Mouse (Mus musculus) cerebellum, postnatal 25 days (tissue): ENCODE results near the gene Gm20662.

Source experiments
- DNase-seq, 2 experiments: peaks; one replicate each; pipeline ENCODE4 v3.0.0; 2021; ENCODE audit warnings: mixed read lengths in 2 of 2

The Gm20662 gene

GRCm38 (mm10) chr9:108054331-108055040 is 58.3 kb downstream of the Gm20662 start:
- peak in 1 of 2 experiments; percentile 27 for DNase-seq

- no peak for DNase-seq
Observed at GRCm38 (mm10) chr9:108055061-108055460, 58.9 kb downstream of the Gm20662 start.

- DNase-seq: peak in 1 of 2 experiments; percentile 11
Observed at GRCm38 (mm10) chr9:108055661-108056237, 59.6 kb downstream of the Gm20662 start.

- DNase-seq: peak; percentile 13 to 20
Observed at GRCm38 (mm10) chr9:108056361-108057261, 60.5 kb downstream of the Gm20662 start.

- DNase-seq: peak in 1 of 2 experiments; percentile 33
Observed at GRCm38 (mm10) chr9:108057262-108057562, 61.1 kb downstream of the Gm20662 start.

GRCm38 (mm10) chr9:108058291-108058690 is 62.1 kb downstream of the Gm20662 start:
- DNase-seq: peak in 1 of 2 experiments; percentile 28

- peak in 1 of 2 experiments; percentile 11 for DNase-seq
Observed at GRCm38 (mm10) chr9:108062142-108062541, 66.0 kb downstream of the Gm20662 start.

- DNase-seq: no peak
Observed at GRCm38 (mm10) chr9:108063361-108063760, 67.2 kb downstream of the Gm20662 start.

GRCm38 (mm10) chr9:108065491-108066011 is 69.4 kb downstream of the Gm20662 start:
- DNase-seq: peak; percentile 87 to 88

GRCm38 (mm10) chr9:108067199-108067598 is 71.0 kb downstream of the Gm20662 start:
- peak in 1 of 2 experiments; percentile 61 for DNase-seq

- peak; percentile 91 to 94 for DNase-seq
Observed at GRCm38 (mm10) chr9:108067900-108068299, 71.8 kb downstream of the Gm20662 start.

- DNase-seq: peak in 1 of 2 experiments; percentile 39
Observed at GRCm38 (mm10) chr9:108069007-108069406, 72.9 kb downstream of the Gm20662 start.

- peak in 1 of 2 experiments; percentile 20 for DNase-seq
Observed at GRCm38 (mm10) chr9:108069529-108069928, 73.4 kb downstream of the Gm20662 start.

GRCm38 (mm10) chr9:108071801-108072200 is 75.7 kb downstream of the Gm20662 start:
- DNase-seq: no peak

GRCm38 (mm10) chr9:108072481-108072924 is 76.4 kb downstream of the Gm20662 start:
- peak; percentile 75 to 77 for DNase-seq

GRCm38 (mm10) chr9:108073141-108073930 is 77.2 kb downstream of the Gm20662 start:
- peak; percentile 85 to 86 for DNase-seq

- no peak for DNase-seq
Observed at GRCm38 (mm10) chr9:108080168-108080567, 84.0 kb downstream of the Gm20662 start, which contains the start of gene Mst1. TSS of gene Mst1 (plus strand) at chr9:108080436.

GRCm38 (mm10) chr9:108082549-108082948 is 86.4 kb downstream of the Gm20662 start:
- DNase-seq: peak; percentile 60 to 63

GRCm38 (mm10) chr9:108082988-108083431 is 86.9 kb downstream of the Gm20662 start, which contains the start of gene Rnf123:
TSS of gene Rnf123 (minus strand) at chr9:108083346.
- no peak for DNase-seq

GRCm38 (mm10) chr9:108083561-108083960 is 87.4 kb downstream of the Gm20662 start:
- no peak for DNase-seq

- DNase-seq: no peak
Observed at GRCm38 (mm10) chr9:108085261-108085660, 89.1 kb downstream of the Gm20662 start.

- no peak for DNase-seq
Observed at GRCm38 (mm10) chr9:108090611-108091120, 94.5 kb downstream of the Gm20662 start.
